Mouse (Mus musculus) bone marrow macrophage, adult 2 months (primary cell): Measurements from ENCODE around the gene Mrpl27.

Experiments
- CTCF ChIP-seq: IDR thresholded peaks from 2 replicates; pipeline ENCODE4 v1.5.1; 2012; ENCODE audit warnings: low read depth, mild to moderate bottlenecking, low read length, moderate library complexity
- POLR2A ChIP-seq: IDR thresholded peaks from 2 replicates; pipeline ENCODE4 v1.6.1; 2012; ENCODE audit warnings: mild to moderate bottlenecking, low read depth, low read length, borderline replicate concordance

GRCm38 (mm10) chr11:94699399-94699798 lies 45.8 kb downstream of the Mrpl27 start:
- TF ChIP-seq CTCF (no peak), POLR2A (no peak)
